In genomic region chr14:118938551-118938950, GRCm38 (mm10) we compare ENCODE assay signal across 7 mouse cellular contexts. TPM values are rescaled to one million over a fixed set of nuclear protein-coding genes. Genes with fewer than 3 reads are reported as not detected.
DNase-seq lines count a peak whose midpoint lies in the region; ATAC-seq and TF ChIP-seq lines count a peak whose summit lies in the region.

No protein-coding gene starts in this region.

- H3K36me3 ChIP-seq in ES-E14 (ENCODE audit: control insufficient read depth, insufficient read depth, low read length, poor library complexity, severe bottlenecking), result no peaks in the 10 kb centered on the region
- H3K36me3 ChIP-seq in forebrain, postnatal 0 days (ENCODE audit: insufficient read depth), result no peaks in the 10 kb centered on the region

- in situ Hi-C loops in ES-E14 (cut with MboI; ENCODE audit: low sequenced_read_pairs in 2 of 2, unreplicated experiment in 2 of 2), result no loop called here

- no peak for TF ChIP-seq CTCF in forebrain, postnatal 0 days (IDR thresholded peaks at IDR 0.05; ENCODE audit: low read depth)

- no peak for ATAC-seq in forebrain, postnatal 0 days
- ATAC-seq in megakaryocyte progenitor cell, adult 5-6 weeks (replicated peaks; ENCODE audit: poor library complexity), result peak; percentile 16

- H3K4me2 ChIP-seq in forebrain, postnatal 0 days (ENCODE audit: low read depth), result peak overlapping the region; percentile 80

- peaks cover 0 to 2% of the 10 kb centered on the region in 2 experiments; a peak in 1 of 4 replicates for H3K4me1 ChIP-seq in ES-E14 (ENCODE audit: control insufficient read depth in 2 of 2, insufficient read depth in 2 of 2, low read length in 2 of 2, poor library complexity in 1 of 2)
- H3K4me1 ChIP-seq in forebrain, postnatal 0 days (ENCODE audit: insufficient read depth), result no peaks in the 10 kb centered on the region

- H3K27me3 ChIP-seq in forebrain, postnatal 0 days (ENCODE audit: insufficient read depth, low read length), result no peaks in the 10 kb centered on the region

- DNase-seq in ES-E14 (ENCODE audit: low read depth, low spot score) (no peak), adipocyte (ENCODE audit: low spot score) (peak; percentile 66)
- no peak for DNase-seq in forebrain, postnatal 0 days
- DNase-seq in kidney, postnatal 10 days, result peak; percentile 17
- no peak for DNase-seq in urinary bladder, postnatal 36 days (ENCODE audit: low spot score in 2 of 2)
- DNase-seq in gastrocnemius, postnatal 25 days, result no peak

- WGBS in forebrain, postnatal 0 days, result 3% methylated on average over 7 of the region's 7 CpGs

- peak overlapping the region; percentile 83 to 93 for H3K4me3 ChIP-seq in ES-E14 (ENCODE audit: insufficient read depth in 1 of 2, low read depth in 1 of 2, low read length in 2 of 2, poor library complexity in 1 of 2, severe bottlenecking in 1 of 2)
- H3K4me3 ChIP-seq in forebrain, postnatal 0 days (ENCODE audit: low read depth, low read length), result peak overlapping the region; percentile 78

- no peak overlapping the region for H3K27ac ChIP-seq in ES-E14 (ENCODE audit: insufficient read depth, low read depth, low read length, poor library complexity, severe bottlenecking)
- H3K27ac ChIP-seq in forebrain, postnatal 0 days (ENCODE audit: low read depth, low read length), result no peak overlapping the region

- H3K9ac ChIP-seq in ES-E14 (ENCODE audit: insufficient read depth, low read depth, low read length, poor library complexity, severe bottlenecking), result peak overlapping the region; percentile 88
- H3K9ac ChIP-seq in forebrain, postnatal 0 days, result peak overlapping the region; percentile 94

- no peaks in the 10 kb centered on the region for H3K9me3 ChIP-seq in ES-E14 (ENCODE audit: control insufficient read depth, insufficient read depth, low read depth, low read length)
- H3K9me3 ChIP-seq in forebrain, postnatal 0 days (ENCODE audit: low read length), result no peaks in the 10 kb centered on the region

TF ChIP-seq in ES-E14, 5 proteins besides CTCF, POLR2A, EP300 and RAD21:
- TF ChIP-seq MAFK (IDR thresholded peaks at IDR 0.05; ENCODE audit: insufficient read depth, low read depth, low read length) (no peak), ZNF384 (IDR thresholded peaks at IDR 0.05; ENCODE audit: low read depth, low read length) (peak; percentile 78; the same call in 1 of the 2 replicates)

RNA-seq across cellular contexts. Expression of gene Dnajc3, which starts 0.8 kb away (rescaled TPM):
- total RNA-seq in ES-E14 (2012; rRNA removed), result 21.8 and 29.8 TPM in 2 replicates
- 24.1 and 27.0 TPM in 2 replicates for total RNA-seq in forebrain, postnatal 0 days (2014; rRNA removed)
- polyA plus RNA-seq in forebrain, postnatal 0 days (2015; fragmentation: Nextera tagmentation; extraction: Ambion mirVana), result 15.5 and 19.4 TPM in 2 replicates
- 69.2 and 72.5 TPM in 2 replicates for total RNA-seq in megakaryocyte progenitor cell, adult 5-6 weeks (2015)
- total RNA-seq in megakaryocyte progenitor cell, adult 5-6 weeks (2017), result 116 and 124 TPM in 2 replicates
- total RNA-seq in gastrocnemius, postnatal 25 days (2021), result 10 to 100 TPM; 18.9 to 20.8 TPM

RNA-seq across cellular contexts. Expression of gene Dzip1, which starts 13.3 kb away (rescaled TPM):
- 6.8 and 15.3 TPM in 2 replicates for total RNA-seq in ES-E14 (2012; rRNA removed)
- total RNA-seq in forebrain, postnatal 0 days (2014; rRNA removed), result 187 and 205 TPM in 2 replicates
- 30.8 and 48.2 TPM in 2 replicates for polyA plus RNA-seq in forebrain, postnatal 0 days (2015; fragmentation: Nextera tagmentation; extraction: Ambion mirVana)
- 0.46 and 0.49 TPM in 2 replicates for total RNA-seq in megakaryocyte progenitor cell, adult 5-6 weeks (2015)
- 0.03 and 0.92 TPM in 2 replicates for total RNA-seq in megakaryocyte progenitor cell, adult 5-6 weeks (2017)
- 1 to 10 TPM; 2.2 to 2.6 TPM for total RNA-seq in gastrocnemius, postnatal 25 days (2021)

Comparison
In these comparisons a context has a peak if more than half of its experiments do, and no peak if none do; other contexts are left out.
1. DNase-seq: peak in adipocyte (single experiment) and kidney, postnatal 10 days (single experiment); none in ES-E14 (single experiment), forebrain, postnatal 0 days (single experiment), urinary bladder, postnatal 36 days (0 of 2) and gastrocnemius, postnatal 25 days (single experiment).
2. RNA of gene Dzip1, which starts 13.3 kb away (total RNA-seq): 187 to 205 TPM in forebrain, postnatal 0 days; 6.8 to 15.3 TPM in ES-E14, 2.2 to 2.6 TPM in gastrocnemius, postnatal 25 days and 0.03 to 0.92 TPM in megakaryocyte progenitor cell, adult 5-6 weeks; every median in the first group is over 10 times any median in the second.